Mouse (Mus musculus): ENCODE data around the gene Coa7.

- TF ChIP-seq CTCF (IDR thresholded peaks at IDR 0.05; ENCODE audit: extremely low read depth, insufficient read length, insufficient replicate concordance, low read depth, low read length) (no peak), POLR2A (IDR thresholded peaks at IDR 0.05; ENCODE audit: low read depth, low read length) (no peak)
Measured at GRCm38 (mm10) chr4:108327071-108327579, 815 bp upstream of the Coa7 start.

Measured in small intestine, adult 2 months (tissue).